Mouse (Mus musculus) layer of hippocampus, postnatal 14 days (tissue): ENCODE results near the gene Slc6a17. TPM values are rescaled to one million over a fixed set of nuclear protein-coding genes. Genes with fewer than 3 reads are reported as not detected.

Experiments used
- total RNA-seq, 2 experiments: library from RNA; stranded (reverse); gene quantifications; 2 replicates each; pipeline ENCODE4 v1.2.3; 2021

Gene Slc6a17
- total RNA-seq, 2 experiments from 2014 or later, result 281 to 304 TPM

Other genes with a start within 250 kb of the Slc6a17 start
- 10 to 100 TPM; 61.1 to 62.6 TPM for gene Lamtor5, start 239.2 kb downstream of the Slc6a17 start, total RNA-seq
- 1 to 10 TPM; 2.6 to 3.5 TPM for gene Slc16a4, start 226.8 kb downstream of the Slc6a17 start, total RNA-seq
- gene Rbm15, start 184.3 kb downstream of the Slc6a17 start, total RNA-seq, result 10 to 100 TPM; 23.8 to 24.9 TPM
- gene Kcnc4, start 58.5 kb downstream of the Slc6a17 start, total RNA-seq, result 10 to 100 TPM; 33.1 to 35.8 TPM
- gene Ubl4b, start 37.1 kb upstream of the Slc6a17 start, total RNA-seq, result not detected
- gene Alx3, start 77.0 kb upstream of the Slc6a17 start, total RNA-seq, result under 1 TPM; 0.69 to 0.85 TPM
- not detected for gene Gm10961, start 113.3 kb upstream of the Slc6a17 start, total RNA-seq
- 10 to 100 TPM; 76.7 to 77.6 TPM for gene Strip1, start 113.7 kb upstream of the Slc6a17 start, total RNA-seq
- 100 to 1,000 TPM; 331 to 365 TPM for gene Ahcyl1, start 178.5 kb upstream of the Slc6a17 start, total RNA-seq
- gene Csf1, start 242.5 kb upstream of the Slc6a17 start, total RNA-seq, result 10 to 100 TPM; 11.9 to 13.3 TPM